Mouse (Mus musculus): Measurements from ENCODE around the gene Zmynd8. TPM values are rescaled to one million over a fixed set of nuclear protein-coding genes. Genes with fewer than 3 reads are reported as not detected.

Gene Zmynd8
- total RNA-seq, 2 experiments from 2014 or later = 173 to 186 TPM

DNA sequence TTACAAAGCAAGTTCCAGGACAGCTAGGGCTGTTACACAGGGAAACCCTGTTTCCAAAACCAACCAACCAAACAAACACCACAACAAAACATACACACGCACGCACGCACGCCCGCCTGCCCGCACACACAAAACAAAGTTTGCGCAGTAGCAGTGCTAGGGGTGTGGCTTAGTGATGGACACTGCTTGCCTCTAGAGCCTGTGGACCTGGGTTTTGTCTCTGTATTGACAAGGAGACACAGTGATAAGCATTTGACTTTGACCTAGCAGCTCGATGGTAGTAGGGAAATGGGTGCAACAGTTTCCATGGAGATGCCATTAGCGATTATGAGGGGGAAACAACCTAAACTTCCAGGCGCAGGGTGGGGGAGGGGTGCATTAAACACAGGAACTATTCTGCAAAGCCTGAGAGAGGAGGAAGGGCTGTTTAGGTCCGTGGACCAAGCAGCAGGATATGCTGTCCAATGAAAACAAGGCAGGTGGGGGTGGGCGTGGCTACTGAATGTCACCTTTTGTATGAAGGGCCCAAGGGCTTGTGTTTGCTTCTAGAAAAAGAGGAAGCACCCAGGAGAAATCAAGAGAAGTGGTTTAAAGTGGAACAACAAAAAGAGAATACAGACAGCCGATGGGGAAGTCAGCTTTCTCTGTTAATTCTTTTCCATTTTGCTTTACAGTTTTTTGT is 23.4 kb upstream of the Zmynd8 start:
- TF ChIP-seq CTCF (conservative IDR thresholded peaks at IDR 0.05) = no peak
- Histone ChIP-seq H3K27ac (no peak overlapping the region), H3K4me3 (no peak overlapping the region)
- no peak for DNase-seq (ENCODE audit: low spot score in 2 of 2)

- Histone ChIP-seq H3K27ac (peak overlapping the region; percentile 32; the same call in 1 of the 2 replicates), H3K4me3 (no peak overlapping the region)
- peak; percentile 98 for TF ChIP-seq CTCF (conservative IDR thresholded peaks at IDR 0.05)
- peak; percentile 91 to 97 for DNase-seq (ENCODE audit: low spot score in 2 of 2)
Measured at GRCm38 (mm10) chr2:165914298-165914697, 15.5 kb upstream of the Zmynd8 start.

GRCm38 (mm10) chr2:165913073-165913472 is 14.3 kb upstream of the Zmynd8 start:
- no peak overlapping the region for H3K4me3 ChIP-seq
- no peak for TF ChIP-seq CTCF (conservative IDR thresholded peaks at IDR 0.05)
- DNase-seq (ENCODE audit: low spot score in 2 of 2) = peak in 1 of 2 experiments; percentile 7

DNA sequence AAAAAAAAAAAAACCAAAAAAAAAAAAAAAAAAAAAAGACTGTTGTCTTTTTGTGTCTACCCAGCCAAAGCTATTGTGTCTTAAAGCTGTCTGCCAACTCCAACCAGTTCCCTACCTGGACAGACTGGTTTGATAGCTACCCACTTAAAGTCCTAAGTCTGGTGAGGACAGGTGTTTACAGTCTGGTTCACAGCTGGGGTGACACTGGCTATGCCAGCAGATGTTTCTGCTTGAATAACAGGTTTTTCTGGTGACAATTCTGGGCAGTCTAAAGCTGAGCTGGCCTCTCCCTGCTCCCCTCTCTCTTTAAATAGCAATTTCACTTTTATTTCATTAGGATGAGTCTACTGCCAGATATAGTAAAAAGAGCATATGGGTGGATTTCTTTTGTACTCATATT is 10.9 kb upstream of the Zmynd8 start:
- no peak for TF ChIP-seq CTCF (conservative IDR thresholded peaks at IDR 0.05)
- no peak overlapping the region for H3K27ac ChIP-seq
- no peak overlapping the region for H3K4me3 ChIP-seq
- peak in 1 of 2 experiments; percentile 3 for DNase-seq (ENCODE audit: low spot score in 2 of 2)

More at GRCm38 (mm10) chr2:165913073-165913472, 14.3 kb upstream of the Zmynd8 start:
- no peak overlapping the region for H3K27ac ChIP-seq

- peak in 1 of 2 experiments; percentile 33 for DNase-seq (ENCODE audit: low spot score in 2 of 2)
Measured at GRCm38 (mm10) chr2:165907199-165907598, 8.4 kb upstream of the Zmynd8 start.

DNA sequence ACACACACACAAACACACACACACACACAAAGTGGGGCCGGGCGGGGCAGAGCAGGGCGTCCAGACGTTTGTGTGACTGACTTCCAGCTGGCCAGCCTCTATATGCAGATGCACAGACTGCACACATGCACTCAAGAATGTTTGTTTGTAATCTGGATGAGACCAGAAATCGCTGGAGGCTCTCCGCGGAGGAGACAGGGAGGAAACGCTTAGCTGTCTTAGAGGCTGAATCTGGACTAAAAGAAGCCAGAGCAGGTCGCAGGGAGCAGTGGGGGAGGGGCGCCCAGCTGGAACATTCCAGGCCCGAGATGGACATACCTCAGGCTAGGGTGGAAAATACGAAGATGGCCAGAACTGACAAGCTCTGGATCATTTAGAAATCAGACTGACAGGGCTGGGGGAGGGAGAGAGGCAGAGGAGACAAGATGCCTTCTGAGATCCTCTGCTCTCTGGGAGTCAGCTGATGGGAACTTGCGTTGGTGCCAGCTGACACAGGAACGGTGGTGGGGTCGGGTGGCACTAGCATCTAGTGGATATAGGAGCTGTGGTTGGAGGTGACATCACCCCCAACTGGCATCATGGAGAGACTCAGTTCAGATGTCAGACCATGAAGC is 7.6 kb upstream of the Zmynd8 start:
- DNase-seq (ENCODE audit: low spot score in 2 of 2) = no peak
- H3K4me3 ChIP-seq = no peak overlapping the region
- peak overlapping the region; percentile 73 for H3K27ac ChIP-seq
- no peak for TF ChIP-seq CTCF (conservative IDR thresholded peaks at IDR 0.05)

More at GRCm38 (mm10) chr2:165907199-165907598, 8.4 kb upstream of the Zmynd8 start:
- H3K27ac ChIP-seq = peak overlapping the region; percentile 73; the same call in 1 of the 2 replicates
- H3K4me3 ChIP-seq = no peak overlapping the region
- no peak for TF ChIP-seq CTCF (conservative IDR thresholded peaks at IDR 0.05)

DNA sequence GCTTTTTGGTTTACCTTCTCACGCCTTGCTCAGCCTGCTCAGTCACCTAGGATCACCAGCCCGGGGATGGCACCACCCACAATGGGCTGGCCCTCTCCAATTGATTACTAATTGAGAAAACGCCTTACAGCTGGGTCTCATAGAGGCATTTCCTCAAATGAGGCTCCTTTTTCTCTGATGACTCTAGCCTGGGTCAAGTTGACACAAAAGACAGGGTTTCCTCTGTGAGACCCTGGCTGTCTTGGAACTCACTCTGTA is 2.2 kb upstream of the Zmynd8 start:
- Histone ChIP-seq H3K4me3 (no peak overlapping the region), H3K27ac (peak overlapping the region; percentile 58; the same call in 1 of the 2 replicates)
- no peak for TF ChIP-seq CTCF (conservative IDR thresholded peaks at IDR 0.05)
- DNase-seq (ENCODE audit: low spot score in 2 of 2) = no peak

DNA sequence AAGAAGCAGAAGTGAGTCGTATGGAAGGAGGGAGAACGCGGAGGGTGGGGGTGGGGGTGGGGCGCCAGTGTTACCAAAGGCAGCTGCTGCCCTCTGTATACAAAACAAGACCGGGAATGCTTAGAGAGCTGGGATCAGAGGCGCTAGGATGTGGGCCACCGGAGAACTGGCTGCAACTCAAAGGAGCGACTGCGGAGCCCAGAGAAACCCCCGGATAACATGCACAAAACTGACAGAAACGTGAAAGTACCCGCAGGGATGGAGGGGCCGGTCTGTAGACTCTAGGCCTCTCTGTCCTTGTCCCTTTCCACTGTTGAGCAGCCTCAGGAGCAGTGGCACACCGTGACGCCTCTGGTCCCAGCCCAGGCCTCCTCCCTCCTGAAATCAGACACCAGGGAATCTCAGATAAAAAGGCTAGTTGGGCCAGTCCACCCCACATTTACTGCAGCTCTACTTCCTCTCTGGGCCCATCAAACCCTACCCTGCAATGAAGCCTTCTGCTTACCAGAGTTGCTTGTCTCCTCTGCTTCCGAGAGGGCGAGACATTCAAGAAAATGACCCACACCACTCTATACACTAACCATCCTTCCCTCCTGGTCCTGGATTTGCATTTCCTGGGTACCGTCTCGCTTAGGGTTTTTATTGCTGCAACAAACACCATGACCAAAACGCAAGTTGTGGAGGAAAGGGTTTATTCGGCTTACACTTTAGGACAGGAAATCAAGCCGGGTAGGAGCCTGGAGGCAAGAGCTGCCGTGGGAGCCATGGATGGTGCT is 1.7 kb upstream of the Zmynd8 start:
- Histone ChIP-seq H3K4me3 (no peak overlapping the region), H3K27ac (peak overlapping the region; percentile 58; the same call in 1 of the 2 replicates)
- no peak for DNase-seq (ENCODE audit: low spot score in 2 of 2)
- no peak; the same call in 1 of the 2 replicates for TF ChIP-seq CTCF (conservative IDR thresholded peaks at IDR 0.05)

DNA sequence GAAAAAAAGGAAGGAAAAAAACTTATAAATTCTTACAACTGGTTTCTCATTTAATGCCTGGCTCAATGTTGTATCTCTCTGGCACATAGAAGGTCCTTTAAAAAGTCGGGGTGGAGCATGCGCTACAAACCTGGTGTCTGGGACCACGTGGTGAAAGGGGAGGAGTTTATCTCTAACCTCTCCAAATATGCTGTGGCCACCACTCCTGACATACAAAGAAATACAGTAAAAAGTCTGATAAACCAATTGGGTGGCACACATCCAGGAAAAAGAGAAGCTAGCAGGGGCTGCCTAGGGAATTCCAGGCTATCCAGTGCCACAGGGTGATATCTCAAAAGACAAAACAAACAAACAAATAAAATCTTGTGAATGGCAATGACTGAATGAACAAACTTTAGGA is 1.1 kb upstream of the Zmynd8 start:
- no peak for DNase-seq (ENCODE audit: low spot score in 2 of 2)
- no peak for TF ChIP-seq CTCF (conservative IDR thresholded peaks at IDR 0.05)
- H3K4me3 ChIP-seq = no peak overlapping the region
- H3K27ac ChIP-seq = peak overlapping the region; percentile 58; the same call in 1 of the 2 replicates

DNA sequence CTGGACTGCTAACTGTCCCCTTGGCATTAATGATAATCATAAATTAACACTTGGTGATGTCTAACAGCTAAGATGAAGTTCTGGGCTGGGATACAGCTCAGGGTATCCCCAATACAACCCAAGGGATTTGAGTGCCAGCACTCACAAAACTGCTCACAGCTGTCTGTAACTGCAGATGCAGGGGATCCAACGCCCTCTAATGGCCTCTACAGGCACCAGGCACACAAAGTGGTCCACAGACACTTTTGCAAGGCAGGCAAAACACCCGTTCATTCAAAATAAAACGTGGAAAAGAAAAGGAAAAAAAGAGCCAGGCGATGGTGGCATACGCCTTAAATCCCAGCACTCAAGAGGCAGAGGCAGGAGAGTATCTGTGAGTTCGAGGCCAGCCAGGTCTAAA is 658 bp upstream of the Zmynd8 start:
- no peak; the same call in 1 of the 2 replicates for TF ChIP-seq CTCF (conservative IDR thresholded peaks at IDR 0.05)
- no peak overlapping the region for H3K27ac ChIP-seq
- no peak for DNase-seq (ENCODE audit: low spot score in 2 of 2)
- H3K4me3 ChIP-seq = no peak overlapping the region

DNA sequence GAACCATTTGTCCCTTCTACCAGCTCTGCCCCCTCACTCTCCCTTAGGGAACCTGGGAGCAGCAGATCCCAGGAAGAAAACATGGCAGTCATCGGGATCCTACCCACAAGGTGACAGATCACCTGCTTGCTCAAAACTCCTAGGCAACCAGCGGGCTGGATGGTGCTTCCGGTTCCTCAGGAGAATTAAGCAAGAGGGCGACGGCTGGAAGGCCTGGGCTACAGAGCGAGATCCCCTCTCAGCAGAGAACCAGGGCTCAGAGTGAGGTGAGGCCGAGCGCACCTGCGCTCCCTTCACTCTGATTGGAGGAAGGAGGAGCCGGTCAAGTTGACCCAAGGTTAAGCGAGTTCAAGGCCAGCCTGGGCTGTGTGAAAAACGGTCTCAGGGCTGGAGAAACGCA is 2.6 kb downstream of the Zmynd8 start:
- H3K27ac ChIP-seq = no peak overlapping the region
- TF ChIP-seq CTCF (conservative IDR thresholded peaks at IDR 0.05) = no peak

GRCm38 (mm10) chr2:165895687-165896086 is 3.1 kb downstream of the Zmynd8 start:
- H3K4me3 ChIP-seq = no peak overlapping the region
- no peak for TF ChIP-seq CTCF (conservative IDR thresholded peaks at IDR 0.05)
- DNase-seq (ENCODE audit: low spot score in 2 of 2) = peak in 1 of 2 experiments; percentile 5
- H3K27ac ChIP-seq = no peak overlapping the region

More for the DNA sequence above, 2.6 kb downstream of the Zmynd8 start:
- H3K4me3 ChIP-seq = no peak overlapping the region
- no peak for DNase-seq (ENCODE audit: low spot score in 2 of 2)

DNA sequence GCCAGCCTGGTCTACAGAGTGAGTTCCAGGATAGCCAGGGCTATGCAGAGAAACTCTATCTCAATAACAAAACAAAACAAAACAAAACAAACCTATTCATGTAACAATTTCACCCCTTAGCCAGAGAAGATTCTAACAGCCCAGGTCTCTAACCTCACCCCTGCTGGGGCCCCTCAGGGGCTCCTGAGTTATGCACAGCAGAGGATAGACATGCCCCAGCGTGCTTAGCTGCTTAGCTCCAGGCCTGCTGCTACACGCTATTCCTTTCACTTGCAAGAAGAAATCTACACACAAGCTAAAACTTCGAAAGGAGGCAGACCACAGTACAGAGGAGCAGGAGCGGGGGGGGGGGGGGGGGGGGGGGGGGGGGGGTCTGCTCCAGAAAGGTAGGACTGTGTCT is 4.3 kb downstream of the Zmynd8 start:
- DNase-seq (ENCODE audit: low spot score in 2 of 2) = no peak
- no peak overlapping the region for H3K27ac ChIP-seq
- no peak for TF ChIP-seq CTCF (conservative IDR thresholded peaks at IDR 0.05)
- no peak overlapping the region for H3K4me3 ChIP-seq

All from layer of hippocampus, adult 2 months (tissue).